Mouse (Mus musculus): ENCODE measurements around the gene Tgfa. TPM values are rescaled to one million over a fixed set of nuclear protein-coding genes. Genes with fewer than 3 reads are reported as not detected.

Gene Tgfa
- polyA plus RNA-seq, 1 experiment from 2014 or later, result 2.5 TPM

GRCm38 (mm10) chr6:86233512-86234430 lies 38.7 kb downstream of the Tgfa start:
- Histone ChIP-seq H3K36me3 (ENCODE audit: control insufficient read depth, insufficient read depth) (no peaks in the 10 kb centered on the region), H3K27ac (ENCODE audit: low read length) (no peak overlapping the region), H3K27me3 (ENCODE audit: control insufficient read depth, insufficient read depth, low read length) (no peaks in the 10 kb centered on the region), H3K4me3 (ENCODE audit: low read length) (no peak overlapping the region), H3K4me1 (ENCODE audit: control insufficient read depth, insufficient read depth, low read length) (peaks cover 3% of the 10 kb centered on the region), H3K9me3 (replicated peaks; ENCODE audit: control insufficient read depth, low read length) (no peaks in the 10 kb centered on the region), H3K9ac (ENCODE audit: low read length) (no peak overlapping the region), H3K4me2 (ENCODE audit: low read depth, low read length) (no peak overlapping the region)
- 37% methylated on average over 13 of the region's 13 CpGs for WGBS
- peak; percentile 45; the same call in 1 of the 2 replicates for ATAC-seq (replicated peaks; ENCODE audit: extremely low read depth, insufficient read depth, low FRiP score)

DNA sequence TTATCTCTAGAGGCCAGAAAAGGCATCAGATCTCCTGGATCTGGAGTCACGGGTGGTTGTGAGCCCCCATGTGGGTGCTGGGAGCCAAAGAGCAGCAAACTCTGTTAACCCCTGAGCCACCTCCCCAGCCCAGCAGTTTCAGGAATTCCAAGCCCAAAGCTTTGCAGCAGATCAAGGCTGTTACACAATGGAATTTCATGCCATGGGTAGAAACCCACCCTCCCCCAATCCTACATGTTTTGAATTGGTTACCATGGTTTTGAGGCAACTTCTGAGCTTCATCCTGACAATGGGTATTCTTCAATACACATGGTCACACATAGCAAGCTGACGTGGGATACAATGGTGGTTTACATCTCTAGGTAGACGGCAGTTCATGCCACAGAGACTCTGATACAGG lies 49.8 kb downstream of the Tgfa start:
- no peaks in the 10 kb centered on the region for H3K4me1 ChIP-seq (ENCODE audit: control insufficient read depth, insufficient read depth, low read length)
- no peak for ATAC-seq (replicated peaks; ENCODE audit: extremely low read depth, insufficient read depth, low FRiP score)
- WGBS, result 56% methylated on average over 3 of the region's 3 CpGs
- H3K27ac ChIP-seq (ENCODE audit: low read length), result no peak overlapping the region
- H3K27me3 ChIP-seq (ENCODE audit: control insufficient read depth, insufficient read depth, low read length), result no peaks in the 10 kb centered on the region
- no peaks in the 10 kb centered on the region for H3K36me3 ChIP-seq (ENCODE audit: control insufficient read depth, insufficient read depth)
- no peak overlapping the region for H3K4me2 ChIP-seq (ENCODE audit: low read depth, low read length)
- H3K9me3 ChIP-seq (replicated peaks; ENCODE audit: control insufficient read depth, low read length), result no peaks in the 10 kb centered on the region
- H3K9ac ChIP-seq (ENCODE audit: low read length), result no peak overlapping the region
- H3K4me3 ChIP-seq (ENCODE audit: low read length), result no peak overlapping the region

DNA sequence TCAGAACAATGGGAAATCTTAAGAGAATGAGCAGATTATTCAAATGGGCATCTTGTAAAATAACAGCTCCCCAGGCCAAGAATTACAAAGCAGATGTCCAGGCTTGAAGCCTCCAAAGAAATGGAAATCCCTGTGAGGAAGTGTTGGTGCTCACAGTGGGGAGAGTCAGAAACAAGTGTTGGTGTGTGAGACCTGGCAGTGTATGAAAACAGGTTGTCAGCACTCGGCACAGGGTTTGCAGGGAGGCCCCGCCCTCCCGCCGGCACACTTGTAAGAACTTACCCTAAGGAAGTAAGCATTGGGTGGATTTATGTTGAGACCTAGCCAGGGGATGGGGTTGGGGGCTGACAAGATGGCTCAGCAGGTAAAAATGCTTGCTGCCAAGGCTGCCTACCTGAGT lies 50.9 kb downstream of the Tgfa start:
- Histone ChIP-seq H3K27ac (ENCODE audit: low read length) (no peak overlapping the region), H3K4me1 (ENCODE audit: control insufficient read depth, insufficient read depth, low read length) (no peaks in the 10 kb centered on the region), H3K9me3 (replicated peaks; ENCODE audit: control insufficient read depth, low read length) (no peaks in the 10 kb centered on the region), H3K4me2 (ENCODE audit: low read depth, low read length) (no peak overlapping the region), H3K4me3 (ENCODE audit: low read length) (no peak overlapping the region), H3K36me3 (ENCODE audit: control insufficient read depth, insufficient read depth) (no peaks in the 10 kb centered on the region), H3K27me3 (ENCODE audit: control insufficient read depth, insufficient read depth, low read length) (no peaks in the 10 kb centered on the region), H3K9ac (ENCODE audit: low read length) (no peak overlapping the region)
- ATAC-seq (replicated peaks; ENCODE audit: extremely low read depth, insufficient read depth, low FRiP score), result no peak
- WGBS, result 43% methylated on average over 4 of the region's 4 CpGs

GRCm38 (mm10) chr6:86248562-86248961 lies 53.5 kb downstream of the Tgfa start:
- Histone ChIP-seq H3K27ac (ENCODE audit: low read length) (no peak overlapping the region), H3K4me3 (ENCODE audit: low read length) (no peak overlapping the region), H3K9me3 (replicated peaks; ENCODE audit: control insufficient read depth, low read length) (no peaks in the 10 kb centered on the region), H3K36me3 (ENCODE audit: control insufficient read depth, insufficient read depth) (no peaks in the 10 kb centered on the region), H3K9ac (ENCODE audit: low read length) (no peak overlapping the region), H3K4me2 (ENCODE audit: low read depth, low read length) (no peak overlapping the region), H3K4me1 (ENCODE audit: control insufficient read depth, insufficient read depth, low read length) (no peaks in the 10 kb centered on the region), H3K27me3 (ENCODE audit: control insufficient read depth, insufficient read depth, low read length) (no peaks in the 10 kb centered on the region)
- no peak for ATAC-seq (replicated peaks; ENCODE audit: extremely low read depth, insufficient read depth, low FRiP score)
- 76% methylated on average over 1 of the region's 1 CpGs for WGBS

DNA sequence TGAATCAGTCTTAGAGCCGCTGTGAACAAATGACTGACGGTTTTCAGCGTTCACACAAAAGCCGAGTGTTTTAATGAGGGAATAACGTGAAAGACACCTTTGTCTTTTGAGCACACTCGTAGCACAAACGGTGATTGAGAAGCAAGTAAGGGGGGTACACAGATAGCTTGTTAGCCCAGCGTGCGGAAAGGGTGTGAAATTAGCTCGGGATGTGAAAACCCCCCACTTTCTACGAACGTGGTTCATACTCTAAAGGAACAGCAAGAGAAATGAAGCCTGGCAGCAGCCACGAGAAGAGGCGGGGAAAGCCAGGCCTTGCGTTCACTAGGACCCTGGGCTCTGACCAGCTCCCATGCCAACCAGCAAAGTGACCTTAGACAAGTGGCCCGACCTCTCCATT lies 54.0 kb downstream of the Tgfa start:
- H3K27ac ChIP-seq (ENCODE audit: low read length), result no peak overlapping the region
- WGBS, result 69% methylated on average over 16 of the region's 16 CpGs
- H3K27me3 ChIP-seq (ENCODE audit: control insufficient read depth, insufficient read depth, low read length), result no peaks in the 10 kb centered on the region
- no peak overlapping the region for H3K4me2 ChIP-seq (ENCODE audit: low read depth, low read length)
- no peak for ATAC-seq (replicated peaks; ENCODE audit: extremely low read depth, insufficient read depth, low FRiP score)
- H3K36me3 ChIP-seq (ENCODE audit: control insufficient read depth, insufficient read depth), result no peaks in the 10 kb centered on the region
- H3K9ac ChIP-seq (ENCODE audit: low read length), result no peak overlapping the region
- no peaks in the 10 kb centered on the region for H3K4me1 ChIP-seq (ENCODE audit: control insufficient read depth, insufficient read depth, low read length)
- H3K4me3 ChIP-seq (ENCODE audit: low read length), result no peak overlapping the region
- H3K9me3 ChIP-seq (replicated peaks; ENCODE audit: control insufficient read depth, low read length), result no peaks in the 10 kb centered on the region

GRCm38 (mm10) chr6:86250236-86250635 lies 55.2 kb downstream of the Tgfa start:
- no peaks in the 10 kb centered on the region for H3K27me3 ChIP-seq (ENCODE audit: control insufficient read depth, insufficient read depth, low read length)
- no peaks in the 10 kb centered on the region for H3K36me3 ChIP-seq (ENCODE audit: control insufficient read depth, insufficient read depth)
- H3K27ac ChIP-seq (ENCODE audit: low read length), result no peak overlapping the region
- H3K4me2 ChIP-seq (ENCODE audit: low read depth, low read length), result no peak overlapping the region
- no peaks in the 10 kb centered on the region for H3K9me3 ChIP-seq (replicated peaks; ENCODE audit: control insufficient read depth, low read length)
- no peak for ATAC-seq (replicated peaks; ENCODE audit: extremely low read depth, insufficient read depth, low FRiP score)
- no peak overlapping the region for H3K4me3 ChIP-seq (ENCODE audit: low read length)
- 85% methylated on average over 2 of the region's 2 CpGs for WGBS
- H3K4me1 ChIP-seq (ENCODE audit: control insufficient read depth, insufficient read depth, low read length), result no peaks in the 10 kb centered on the region
- H3K9ac ChIP-seq (ENCODE audit: low read length), result no peak overlapping the region

DNA sequence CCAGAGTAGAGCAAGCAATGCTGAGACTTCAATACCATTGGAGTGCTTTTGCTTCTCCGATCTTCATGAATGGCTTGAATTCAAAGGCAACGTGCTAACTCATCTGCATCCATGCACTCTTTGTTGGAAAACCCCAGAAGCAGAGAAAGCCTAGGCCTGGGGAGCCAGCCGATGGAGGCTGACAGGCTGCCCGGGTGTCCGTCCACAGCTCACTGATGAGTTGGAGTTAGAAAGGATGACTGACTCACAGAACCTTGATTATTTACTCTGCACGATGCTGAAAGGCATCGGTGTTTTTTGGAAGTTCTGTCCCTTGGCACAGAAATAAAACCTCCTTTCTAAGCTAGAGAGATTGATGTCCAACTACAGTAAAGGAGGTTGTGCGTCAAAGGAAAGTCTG lies 55.8 kb downstream of the Tgfa start:
- no peaks in the 10 kb centered on the region for H3K4me1 ChIP-seq (ENCODE audit: control insufficient read depth, insufficient read depth, low read length)
- no peaks in the 10 kb centered on the region for H3K27me3 ChIP-seq (ENCODE audit: control insufficient read depth, insufficient read depth, low read length)
- H3K9me3 ChIP-seq (replicated peaks; ENCODE audit: control insufficient read depth, low read length), result no peaks in the 10 kb centered on the region
- no peak for ATAC-seq (replicated peaks; ENCODE audit: extremely low read depth, insufficient read depth, low FRiP score)
- no peak overlapping the region for H3K4me3 ChIP-seq (ENCODE audit: low read length)
- no peak overlapping the region for H3K27ac ChIP-seq (ENCODE audit: low read length)
- WGBS, result 79% methylated on average over 8 of the region's 8 CpGs
- no peak overlapping the region for H3K4me2 ChIP-seq (ENCODE audit: low read depth, low read length)
- H3K36me3 ChIP-seq (ENCODE audit: control insufficient read depth, insufficient read depth), result no peaks in the 10 kb centered on the region
- H3K9ac ChIP-seq (ENCODE audit: low read length), result no peak overlapping the region

GRCm38 (mm10) chr6:86252176-86253125 lies 57.4 kb downstream of the Tgfa start:
- Histone ChIP-seq H3K4me2 (ENCODE audit: low read depth, low read length) (no peak overlapping the region), H3K27ac (ENCODE audit: low read length) (no peak overlapping the region), H3K9ac (ENCODE audit: low read length) (no peak overlapping the region), H3K4me1 (ENCODE audit: control insufficient read depth, insufficient read depth, low read length) (no peaks in the 10 kb centered on the region), H3K27me3 (ENCODE audit: control insufficient read depth, insufficient read depth, low read length) (no peaks in the 10 kb centered on the region), H3K4me3 (ENCODE audit: low read length) (no peak overlapping the region), H3K9me3 (replicated peaks; ENCODE audit: control insufficient read depth, low read length) (no peaks in the 10 kb centered on the region), H3K36me3 (ENCODE audit: control insufficient read depth, insufficient read depth) (no peaks in the 10 kb centered on the region)
- WGBS, result 54% methylated on average over 10 of the region's 10 CpGs
- ATAC-seq (replicated peaks; ENCODE audit: extremely low read depth, insufficient read depth, low FRiP score), result no peak

- no peak overlapping the region for H3K4me3 ChIP-seq (ENCODE audit: low read length)
- H3K27me3 ChIP-seq (ENCODE audit: control insufficient read depth, insufficient read depth, low read length), result no peaks in the 10 kb centered on the region
- WGBS, result 86% methylated on average over 9 of the region's 9 CpGs
- H3K4me1 ChIP-seq (ENCODE audit: control insufficient read depth, insufficient read depth, low read length), result no peaks in the 10 kb centered on the region
- no peak overlapping the region for H3K4me2 ChIP-seq (ENCODE audit: low read depth, low read length)
- no peak overlapping the region for H3K9ac ChIP-seq (ENCODE audit: low read length)
- no peak overlapping the region for H3K27ac ChIP-seq (ENCODE audit: low read length)
- no peak for ATAC-seq (replicated peaks; ENCODE audit: extremely low read depth, insufficient read depth, low FRiP score)
- H3K9me3 ChIP-seq (replicated peaks; ENCODE audit: control insufficient read depth, low read length), result no peaks in the 10 kb centered on the region
- no peaks in the 10 kb centered on the region for H3K36me3 ChIP-seq (ENCODE audit: control insufficient read depth, insufficient read depth)
Observed at GRCm38 (mm10) chr6:86255899-86256298, 60.9 kb downstream of the Tgfa start.
